Mouse (Mus musculus): Measurements from ENCODE around the gene Stambp.

DNA sequence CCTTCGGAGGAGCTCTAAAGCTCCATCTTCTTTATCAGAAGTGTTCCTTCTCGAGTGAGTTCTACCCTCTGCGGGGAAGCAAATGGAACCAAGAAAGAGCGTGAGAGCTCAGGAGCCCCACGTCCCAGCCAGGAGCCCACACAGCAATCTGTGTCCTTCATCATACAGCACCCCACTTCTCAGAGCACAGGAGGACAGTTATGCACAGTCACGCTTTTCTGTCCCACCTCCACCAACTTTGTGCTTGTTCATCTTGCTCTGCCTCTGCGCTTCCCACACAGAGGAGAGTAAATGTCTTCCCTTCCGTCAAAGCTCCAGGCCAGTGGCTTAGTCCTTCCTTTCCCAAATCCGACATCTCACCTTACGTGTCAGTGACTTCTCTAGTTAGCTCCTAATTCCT is 73.5 kb downstream of the Stambp start:
- no peak for TF ChIP-seq CTCF (IDR thresholded peaks at IDR 0.05; ENCODE audit: low read depth)
- TF ChIP-seq EP300 (optimal IDR thresholded peaks at IDR 0.05), result no peak
